Mouse (Mus musculus): Measurements from ENCODE around the gene Cxcl5. TPM values are rescaled to one million over a fixed set of nuclear protein-coding genes. Genes with fewer than 3 reads are reported as not detected.
"Not testable (repeated sequence)": the region's sequence is repeated elsewhere in the genome, so short reads cannot be mapped to it uniquely, and the experiment has no call there.

Cxcl5 gene
- polyA plus RNA-seq, 1 experiment from 2014 or later, result 0.19 TPM

DNA sequence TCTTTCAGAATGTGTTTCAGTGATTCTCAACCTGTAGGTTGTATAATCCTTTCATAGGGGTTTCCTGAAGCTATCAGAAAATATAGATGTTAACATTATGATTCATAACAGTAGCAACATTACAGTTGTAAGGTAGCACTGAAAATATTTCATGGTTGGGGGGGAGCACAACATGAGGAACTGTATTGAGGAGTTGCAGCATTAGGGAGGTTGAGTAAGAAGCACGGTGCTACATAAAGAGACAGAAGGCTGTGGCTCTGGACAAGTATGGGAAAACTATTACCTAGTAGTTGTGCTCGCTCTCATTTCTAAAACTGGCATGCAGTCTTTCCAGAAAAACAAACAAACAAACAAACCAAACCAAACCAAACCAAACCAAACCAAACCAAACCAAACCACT is 36.2 kb downstream of the Cxcl5 start:
- H3K4me2 ChIP-seq (ENCODE audit: low read depth, low read length); H3K9me3 ChIP-seq (replicated peaks; ENCODE audit: control insufficient read depth, low read length); H3K27me3 ChIP-seq (ENCODE audit: control insufficient read depth, insufficient read depth, low read length); H3K4me3 ChIP-seq (replicated peaks; ENCODE audit: low read length); H3K27ac ChIP-seq (ENCODE audit: low read length); H3K36me3 ChIP-seq (ENCODE audit: control insufficient read depth, insufficient read depth, low read length); H3K9ac ChIP-seq (ENCODE audit: low read length); H3K4me1 ChIP-seq (ENCODE audit: control insufficient read depth, insufficient read depth, low read length); ATAC-seq (ENCODE audit: insufficient read depth, low FRiP score): not testable (repeated sequence)
- 82% methylated on average over 2 of the region's 2 CpGs for WGBS

- Histone ChIP-seq H3K4me1 (ENCODE audit: control insufficient read depth, insufficient read depth, low read length) (no peaks in the 10 kb centered on the region), H3K4me2 (ENCODE audit: low read depth, low read length) (no peak overlapping the region), H3K27me3 (ENCODE audit: control insufficient read depth, insufficient read depth, low read length) (no peaks in the 10 kb centered on the region), H3K36me3 (ENCODE audit: control insufficient read depth, insufficient read depth, low read length) (no peaks in the 10 kb centered on the region), H3K9me3 (replicated peaks; ENCODE audit: control insufficient read depth, low read length) (no peaks in the 10 kb centered on the region), H3K9ac (ENCODE audit: low read length) (no peak overlapping the region), H3K27ac (ENCODE audit: low read length) (no peak overlapping the region), H3K4me3 (replicated peaks; ENCODE audit: low read length) (no peak overlapping the region)
- no peak for ATAC-seq (ENCODE audit: insufficient read depth, low FRiP score)
Observed at GRCm38 (mm10) chr5:90804574-90804973, 45.4 kb downstream of the Cxcl5 start.

DNA sequence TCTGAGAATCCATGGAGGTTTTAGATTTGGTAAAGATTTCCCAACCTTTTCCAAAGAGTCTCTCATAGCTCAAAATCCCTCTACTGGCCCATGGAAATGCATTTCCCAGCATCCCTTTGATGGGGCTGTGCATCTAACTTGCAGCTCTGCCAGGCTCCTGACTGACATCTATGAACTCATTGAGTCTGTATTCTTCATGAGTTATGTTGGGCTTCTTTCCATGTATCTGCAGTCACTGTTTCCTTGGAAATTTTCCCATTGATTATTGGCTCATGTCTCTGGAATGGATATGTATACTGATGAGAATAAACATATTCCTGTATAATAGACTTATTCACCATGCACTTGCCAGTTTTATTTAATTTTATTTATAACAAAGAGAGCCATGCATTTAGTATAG is 46.9 kb downstream of the Cxcl5 start:
- H3K9me3 ChIP-seq (replicated peaks; ENCODE audit: control insufficient read depth, low read length), result no peaks in the 10 kb centered on the region
- no peaks in the 10 kb centered on the region for H3K27me3 ChIP-seq (ENCODE audit: control insufficient read depth, insufficient read depth, low read length)
- H3K27ac ChIP-seq (ENCODE audit: low read length), result no peak overlapping the region
- H3K4me3 ChIP-seq (replicated peaks; ENCODE audit: low read length), result no peak overlapping the region
- no peaks in the 10 kb centered on the region for H3K4me1 ChIP-seq (ENCODE audit: control insufficient read depth, insufficient read depth, low read length)
- no peak overlapping the region for H3K4me2 ChIP-seq (ENCODE audit: low read depth, low read length)
- no peaks in the 10 kb centered on the region for H3K36me3 ChIP-seq (ENCODE audit: control insufficient read depth, insufficient read depth, low read length)
- ATAC-seq (ENCODE audit: insufficient read depth, low FRiP score), result peak; percentile 62
- no peak overlapping the region for H3K9ac ChIP-seq (ENCODE audit: low read length)

GRCm38 (mm10) chr5:90807176-90807950 is 48.2 kb downstream of the Cxcl5 start:
- no peaks in the 10 kb centered on the region for H3K4me1 ChIP-seq (ENCODE audit: control insufficient read depth, insufficient read depth, low read length)
- WGBS, result 60% methylated on average over 3 of the region's 3 CpGs
- H3K9ac ChIP-seq (ENCODE audit: low read length), result no peak overlapping the region

More at GRCm38 (mm10) chr5:90807176-90807950, 48.2 kb downstream of the Cxcl5 start:
- Histone ChIP-seq H3K36me3 (ENCODE audit: control insufficient read depth, insufficient read depth, low read length) (no peaks in the 10 kb centered on the region), H3K4me2 (ENCODE audit: low read depth, low read length) (no peak overlapping the region), H3K4me3 (replicated peaks; ENCODE audit: low read length) (no peak overlapping the region), H3K27me3 (ENCODE audit: control insufficient read depth, insufficient read depth, low read length) (no peaks in the 10 kb centered on the region), H3K9me3 (replicated peaks; ENCODE audit: control insufficient read depth, low read length) (no peaks in the 10 kb centered on the region), H3K27ac (ENCODE audit: low read length) (no peak overlapping the region)
- ATAC-seq (ENCODE audit: insufficient read depth, low FRiP score), result no peak

Small RNA genes within 50 kb of the gene (microRNA-seq; reads per million reads assigned to microRNA genes)
- not detected for gene Gm24322

Other genes with a start within 250 kb of the Cxcl5 start
- 6.1 and 6.9 TPM in 2 replicates for gene Afm, start 240.4 kb upstream of the Cxcl5 start, polyA plus RNA-seq (2015; fragmentation: Nextera tagmentation; extraction: Ambion mirVana)
- 0.12 and 0.14 TPM in 2 replicates for gene 5830473C10Rik, start 198.3 kb upstream of the Cxcl5 start, polyA plus RNA-seq (2015; fragmentation: Nextera tagmentation; extraction: Ambion mirVana)
- 10.3 and 12.3 TPM in 2 replicates for gene Rassf6, start 118.7 kb upstream of the Cxcl5 start, polyA plus RNA-seq (2015; fragmentation: Nextera tagmentation; extraction: Ambion mirVana)
- gene Ppbp, start 9.2 kb downstream of the Cxcl5 start, polyA plus RNA-seq (2015; fragmentation: Nextera tagmentation; extraction: Ambion mirVana), result 3.2 and 4.3 TPM in 2 replicates
- 80.0 and 96.2 TPM in 2 replicates for gene Pf4, start 13.1 kb downstream of the Cxcl5 start, polyA plus RNA-seq (2015; fragmentation: Nextera tagmentation; extraction: Ambion mirVana)
- not detected in 2 replicates for gene Cxcl3, start 26.7 kb downstream of the Cxcl5 start, polyA plus RNA-seq (2015; fragmentation: Nextera tagmentation; extraction: Ambion mirVana)
- 1.9 and 2.3 TPM in 2 replicates for gene Cxcl15, start 35.2 kb downstream of the Cxcl5 start, polyA plus RNA-seq (2015; fragmentation: Nextera tagmentation; extraction: Ambion mirVana)
- gene Cxcl1, start 131.9 kb downstream of the Cxcl5 start, polyA plus RNA-seq (2015; fragmentation: Nextera tagmentation; extraction: Ambion mirVana), result 0.94 and 1.1 TPM in 2 replicates
- not detected in 2 replicates for gene Cxcl2, start 144.5 kb downstream of the Cxcl5 start, polyA plus RNA-seq (2015; fragmentation: Nextera tagmentation; extraction: Ambion mirVana)
- 26.9 and 32.9 TPM in 2 replicates for gene Mthfd2l, start 171.8 kb downstream of the Cxcl5 start, polyA plus RNA-seq (2015; fragmentation: Nextera tagmentation; extraction: Ambion mirVana)